Comparison of ENCODE assay signal across 25 mouse cellular contexts in the genomic region with DNA sequence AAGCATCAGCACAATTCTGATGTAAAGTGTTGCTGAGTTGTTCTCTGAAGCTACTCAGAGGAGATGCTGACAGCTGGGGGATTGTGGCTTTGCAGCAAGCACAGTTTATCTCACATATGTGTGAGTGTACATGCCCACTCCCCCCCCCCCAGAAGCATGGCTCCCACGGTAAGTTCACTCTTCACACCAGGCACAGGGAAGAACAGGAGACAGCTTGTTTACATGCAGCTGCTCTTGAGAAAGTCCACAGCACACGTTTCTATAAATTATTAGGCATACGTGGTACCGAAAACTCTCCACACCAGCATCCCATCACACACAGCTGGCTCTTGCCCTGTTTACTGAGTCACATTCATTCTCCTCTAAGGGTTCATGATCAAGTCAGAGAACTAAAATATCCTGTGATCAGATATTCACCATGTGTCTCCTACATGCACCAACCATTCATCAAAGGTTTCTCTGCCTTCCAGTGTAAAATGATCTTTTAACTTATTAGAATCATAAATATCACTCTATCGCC.
"Had no signal": no experiment of that assay in that cellular context is flagged by ENCODE, and none has a peak within 500 bp of the region (broad histone marks: within the 10 kb centered on the region; RNA-seq: fewer than 3 reads in every experiment).

No protein-coding gene starts in this region.

- H3K4me1 ChIP-seq: heart, embryonic 15.5 days; hindbrain, embryonic 13.5 days; hindbrain, embryonic 15.5 days; kidney, embryonic 15.5 days; limb, embryonic 13.5 days; limb, embryonic 15.5 days had no signal

- H3K9ac ChIP-seq: forebrain, postnatal 0 days; heart, embryonic 13.5 days; heart, embryonic 15.5 days; hindbrain, embryonic 13.5 days; hindbrain, embryonic 15.5 days; intestine, embryonic 15.5 days; kidney, embryonic 15.5 days; limb, embryonic 13.5 days; limb, embryonic 15.5 days had no signal

- H3K4me3 ChIP-seq: heart, embryonic 10.5 days; heart, embryonic 13.5 days; heart, embryonic 15.5 days; hindbrain, embryonic 13.5 days; hindbrain, embryonic 15.5 days; intestine, embryonic 15.5 days; kidney, embryonic 15.5 days; limb, embryonic 13.5 days; limb, embryonic 15.5 days had no signal

- ATAC-seq: forebrain, postnatal 0 days; hindbrain, postnatal 0 days; intestine, embryonic 15.5 days had no signal

- H3K27me3 ChIP-seq: heart, embryonic 13.5 days; heart, embryonic 15.5 days; hindbrain, embryonic 13.5 days; hindbrain, embryonic 15.5 days; intestine, embryonic 15.5 days; kidney, embryonic 15.5 days; limb, embryonic 13.5 days; limb, embryonic 15.5 days had no signal

- H3K27ac ChIP-seq: heart, embryonic 10.5 days; heart, embryonic 13.5 days; heart, embryonic 15.5 days; hindbrain, embryonic 13.5 days; hindbrain, embryonic 15.5 days; hindbrain, postnatal 0 days; intestine, embryonic 15.5 days; kidney, embryonic 15.5 days; kidney, postnatal 0 days; limb, embryonic 13.5 days; limb, embryonic 15.5 days had no signal

- H3K36me3 ChIP-seq: heart, embryonic 10.5 days; heart, embryonic 13.5 days; heart, embryonic 15.5 days; hindbrain, embryonic 13.5 days; hindbrain, embryonic 15.5 days; intestine, embryonic 15.5 days; kidney, embryonic 15.5 days; limb, embryonic 13.5 days; limb, embryonic 15.5 days had no signal

- H3K9me3 ChIP-seq: heart, embryonic 10.5 days; heart, embryonic 13.5 days; heart, embryonic 15.5 days; hindbrain, embryonic 13.5 days; hindbrain, embryonic 15.5 days; intestine, embryonic 15.5 days; kidney, embryonic 15.5 days; limb, embryonic 13.5 days; limb, embryonic 15.5 days had no signal

- H3K4me2 ChIP-seq: heart, embryonic 13.5 days; heart, embryonic 15.5 days; hindbrain, embryonic 13.5 days; hindbrain, embryonic 15.5 days; intestine, embryonic 15.5 days; kidney, embryonic 15.5 days; limb, embryonic 13.5 days; limb, embryonic 15.5 days had no signal

- DNase-seq: forebrain, postnatal 0 days; gastrocnemius, postnatal 14 days; gastrocnemius, postnatal 36 days; heart, adult 18-20 months; heart, postnatal 14 days; heart, postnatal 36 days; kidney, adult 11 months; kidney, adult 2 months; kidney, adult 9 months; kidney, postnatal 14 days; kidney, postnatal 36 days; layer of hippocampus, adult 9-11 months; layer of hippocampus, postnatal 36 days; left cerebral cortex, postnatal 4 days had no signal
